Mouse (Mus musculus) natural killer cell, adult 2 months (primary cell): ENCODE measurements around the gene Snd1.

Experiments used
- DNase-seq, 2 experiments: peaks; one replicate each; pipeline ENCODE4 v3.0.0; 2022; ENCODE audit warnings: low spot score in 2 of 2

The Snd1 gene

GRCm38 (mm10) chr6:28635531-28636348 lies 160.8 kb downstream of the Snd1 start:
- no peak for DNase-seq

GRCm38 (mm10) chr6:28640088-28640487 lies 165.1 kb downstream of the Snd1 start:
- DNase-seq: no peak

- DNase-seq: no peak
Measured at GRCm38 (mm10) chr6:28642909-28643308, 168.0 kb downstream of the Snd1 start.

GRCm38 (mm10) chr6:28645231-28645630 lies 170.3 kb downstream of the Snd1 start:
- no peak for DNase-seq

- no peak for DNase-seq
Measured at GRCm38 (mm10) chr6:28656511-28656910, 181.6 kb downstream of the Snd1 start.

- DNase-seq: no peak
Measured at GRCm38 (mm10) chr6:28663004-28663403, 188.1 kb downstream of the Snd1 start.

GRCm38 (mm10) chr6:28663670-28664069 lies 188.7 kb downstream of the Snd1 start:
- DNase-seq: no peak

- DNase-seq: no peak
Measured at GRCm38 (mm10) chr6:28664716-28665115, 189.8 kb downstream of the Snd1 start.

- DNase-seq: no peak
Measured at GRCm38 (mm10) chr6:28667586-28667985, 192.6 kb downstream of the Snd1 start.

- no peak for DNase-seq
Measured at GRCm38 (mm10) chr6:28669251-28669650, 194.3 kb downstream of the Snd1 start.

GRCm38 (mm10) chr6:28672388-28672787 lies 197.4 kb downstream of the Snd1 start:
- DNase-seq: no peak

- DNase-seq: no peak
Measured at GRCm38 (mm10) chr6:28674686-28675085, 199.7 kb downstream of the Snd1 start.

- no peak for DNase-seq
Measured at GRCm38 (mm10) chr6:28678896-28679295, 204.0 kb downstream of the Snd1 start.

GRCm38 (mm10) chr6:28680537-28680936 lies 205.6 kb downstream of the Snd1 start:
- no peak for DNase-seq

GRCm38 (mm10) chr6:28681521-28682457 lies 206.8 kb downstream of the Snd1 start:
- no peak for DNase-seq

- DNase-seq: no peak
Measured at GRCm38 (mm10) chr6:28685052-28685451, 210.1 kb downstream of the Snd1 start.

GRCm38 (mm10) chr6:28685745-28686144 lies 210.8 kb downstream of the Snd1 start:
- no peak for DNase-seq

GRCm38 (mm10) chr6:28687776-28688175 lies 212.8 kb downstream of the Snd1 start:
- DNase-seq: no peak

GRCm38 (mm10) chr6:28692659-28693058 lies 217.7 kb downstream of the Snd1 start:
- DNase-seq: no peak

GRCm38 (mm10) chr6:28697214-28697613 lies 222.3 kb downstream of the Snd1 start:
- no peak for DNase-seq

GRCm38 (mm10) chr6:28704612-28705011 lies 229.7 kb downstream of the Snd1 start:
- DNase-seq: no peak

GRCm38 (mm10) chr6:28705384-28706107 lies 230.6 kb downstream of the Snd1 start:
- no peak for DNase-seq
